Mouse (Mus musculus) lung, postnatal 0 days (tissue): ENCODE measurements at regions not wholly inside any gene's neighbourhood (a gene's known extent, or its start where the extent isn't known, plus 50 kb on each side); places are given as distances from the start of the nearest gene placed in this dataset.
A peak's percentile ranks its signal among the peaks of the same experiment; 100 is the strongest.

Experiments
- ATAC-seq: fragments of 200-750 bp; cut with Nextera tagmentation; 2 replicates; pipeline ENCODE4 v1.8.0; 2017; ENCODE audit warnings: moderate library complexity
- DNase-seq: peaks from one replicate; pipeline ENCODE4 v3.0.0-alpha.2; 2016; ENCODE audit warnings: low spot score
- H3K27ac ChIP-seq: fragments of 300-500 bp; sonication (generic); 2 replicates; pipeline ENCODE4 v1.5.1; 2014; ENCODE audit warnings: antibody characterized with exemption, mild to moderate bottlenecking, low read length, mixed read lengths
- H3K27me3 ChIP-seq: fragments of 300-500 bp; sonication (generic); replicated peaks from 2 replicates; pipeline ENCODE4 v1.6.1; 2014; ENCODE audit warnings: low read length, mixed read lengths; ENCODE audit not compliant: insufficient read depth
- H3K36me3 ChIP-seq: fragments of 300-500 bp; sonication (generic); 2 replicates; pipeline ENCODE4 v1.6.1; 2014; ENCODE audit warnings: low read length, mixed read lengths; ENCODE audit not compliant: insufficient read depth
- H3K4me1 ChIP-seq: fragments of 300-500 bp; sonication (generic); 2 replicates; pipeline ENCODE4 v1.6.1; 2014; ENCODE audit warnings: antibody characterized with exemption, low read depth, low read length, mixed read lengths; ENCODE audit not compliant: insufficient read depth
- H3K4me2 ChIP-seq: fragments of 300-500 bp; sonication (generic); replicated peaks from 2 replicates; pipeline ENCODE4 v1.6.1; 2014; ENCODE audit warnings: low read depth, mild to moderate bottlenecking, low read length, moderate library complexity, mixed read lengths
- H3K4me3 ChIP-seq: fragments of 300-500 bp; sonication (generic); 2 replicates; pipeline ENCODE4 v1.5.1; 2014; ENCODE audit warnings: low read depth, low read length
- H3K9ac ChIP-seq: fragments of 300-500 bp; sonication (generic); replicated peaks from 2 replicates; pipeline ENCODE4 v1.6.1; 2014; ENCODE audit warnings: low read depth, mild to moderate bottlenecking
- H3K9me3 ChIP-seq: fragments of 300-500 bp; sonication (generic); 2 replicates; pipeline ENCODE4 v1.6.1; 2016; ENCODE audit warnings: low read length, mixed read lengths
- CTCF ChIP-seq: IDR thresholded peaks from 2 replicates; pipeline ENCODE4 v1.5.1; 2016; ENCODE audit warnings: antibody characterized with exemption, mild to moderate bottlenecking
- EP300 ChIP-seq: IDR thresholded peaks from 2 replicates; pipeline ENCODE4 v1.6.1; 2016; ENCODE audit warnings: antibody characterized with exemption, mild to moderate bottlenecking, control low read depth
- WGBS: fragments of 180-500 bp; shearing (Covaris S2); extraction: QIAGEN DNeasy Blood & Tissue Kit; methylation state at CpG from one replicate; pipeline ENCODE4 v1.1.7; 2014; 5-methylcytosine and 5-hydroxymethylcytosine counted together

DNA sequence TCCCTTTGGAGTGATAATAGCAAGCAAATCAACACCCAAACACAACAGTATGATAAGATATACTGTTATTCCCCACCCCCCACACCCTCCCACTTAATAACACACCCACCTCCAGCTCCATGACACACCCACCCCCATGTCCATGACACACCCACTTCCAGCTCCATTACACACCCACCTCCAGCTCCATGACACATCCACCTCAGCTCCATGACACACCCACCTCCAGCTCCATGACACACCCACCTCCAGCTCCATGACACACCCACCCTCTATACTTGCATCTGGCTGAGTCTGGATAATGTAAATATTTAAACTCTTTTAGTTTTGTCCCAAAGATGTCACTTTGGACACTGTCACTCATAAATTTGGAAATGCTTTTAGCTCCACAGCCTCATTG, 129.5 kb downstream of the Cmpk2 start:
- Histone ChIP-seq H3K4me1 (no peaks in the 10 kb centered on the region), H3K27me3 (no peaks in the 10 kb centered on the region), H3K36me3 (no peaks in the 10 kb centered on the region), H3K9me3 (no peaks in the 10 kb centered on the region), H3K27ac (no peak overlapping the region), H3K4me3 (no peak overlapping the region), H3K4me2 (no peak overlapping the region), H3K9ac (no peak overlapping the region)
- TF ChIP-seq CTCF (no peak), EP300 (no peak)
- DNase-seq (no peak), ATAC-seq (no peak)

DNA sequence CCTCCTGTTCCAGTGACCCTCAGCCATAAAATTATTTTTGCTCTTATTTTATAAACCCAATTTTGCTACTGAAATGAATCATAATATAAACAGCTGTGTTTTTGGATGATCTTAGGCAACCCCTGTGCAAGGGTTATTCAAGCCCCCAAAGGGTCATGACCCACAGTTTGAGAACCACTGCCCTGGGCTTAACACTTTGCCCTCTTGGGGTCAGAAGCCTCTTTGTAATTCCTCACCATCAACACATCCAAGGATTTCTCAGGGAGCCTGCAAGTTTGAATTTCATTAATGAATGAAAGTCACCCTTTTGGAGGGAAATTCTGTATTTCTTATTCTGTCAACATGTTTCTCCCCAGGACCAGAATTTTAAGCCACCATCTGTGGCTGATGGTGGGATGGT, 123.1 kb downstream of the Cmpk2 start:
- no peak overlapping the region for H3K4me3 ChIP-seq
- ATAC-seq (no peak), DNase-seq (no peak)
- TF ChIP-seq CTCF (no peak), EP300 (no peak)
- H3K36me3 ChIP-seq: no peaks in the 10 kb centered on the region
- H3K27ac ChIP-seq: no peak overlapping the region
- H3K9me3 ChIP-seq: no peaks in the 10 kb centered on the region
- no peak overlapping the region for H3K4me2 ChIP-seq
- H3K4me1 ChIP-seq: no peaks in the 10 kb centered on the region
- no peak overlapping the region for H3K9ac ChIP-seq
- H3K27me3 ChIP-seq: no peaks in the 10 kb centered on the region

GRCm38 (mm10) chr12:26589091-26589490, 120.1 kb downstream of the Cmpk2 start:
- Histone ChIP-seq H3K36me3 (no peaks in the 10 kb centered on the region), H3K9me3 (no peaks in the 10 kb centered on the region), H3K27me3 (no peaks in the 10 kb centered on the region), H3K4me2 (no peak overlapping the region), H3K27ac (no peak overlapping the region), H3K9ac (no peak overlapping the region), H3K4me1 (no peaks in the 10 kb centered on the region), H3K4me3 (no peak overlapping the region)
- ATAC-seq (no peak), DNase-seq (no peak)
- TF ChIP-seq CTCF (no peak), EP300 (no peak)

GRCm38 (mm10) chr12:26577438-26577837, 108.4 kb downstream of the Cmpk2 start:
- no peak for DNase-seq
- no peak overlapping the region for H3K9ac ChIP-seq
- 87% methylated on average over 6 of the region's 6 CpGs for WGBS
- no peaks in the 10 kb centered on the region for H3K27me3 ChIP-seq
- no peak overlapping the region for H3K4me2 ChIP-seq
- no peak for TF ChIP-seq CTCF
- TF ChIP-seq EP300: no peak
- no peak overlapping the region for H3K4me3 ChIP-seq
- H3K9me3 ChIP-seq: no peaks in the 10 kb centered on the region
- ATAC-seq: no peak
- no peaks in the 10 kb centered on the region for H3K4me1 ChIP-seq
- H3K36me3 ChIP-seq: no peaks in the 10 kb centered on the region
- H3K27ac ChIP-seq: no peak overlapping the region

DNA sequence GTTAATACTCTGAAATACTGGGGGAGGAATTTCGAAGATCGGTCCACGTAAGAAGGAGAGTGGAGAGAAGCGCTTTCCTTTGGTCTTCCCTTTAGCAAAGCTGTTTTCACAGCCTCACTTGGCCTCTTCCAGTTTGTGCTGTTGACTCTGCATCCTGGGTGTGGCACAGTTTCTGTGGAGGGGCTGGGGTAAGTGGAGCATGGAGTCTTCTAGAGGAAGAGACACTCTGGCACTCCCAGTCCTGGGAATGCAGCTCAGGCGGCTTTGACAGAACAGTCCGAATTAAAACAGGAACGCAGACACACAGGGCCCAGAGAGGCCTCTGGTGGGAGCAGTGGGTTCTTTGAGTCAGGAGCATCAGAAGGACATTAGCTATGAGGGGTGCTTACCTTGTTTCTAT, 102.6 kb downstream of the Cmpk2 start:
- DNase-seq: no peak
- TF ChIP-seq EP300: no peak
- H3K27ac ChIP-seq: no peak overlapping the region
- H3K9me3 ChIP-seq: no peaks in the 10 kb centered on the region
- H3K27me3 ChIP-seq: no peaks in the 10 kb centered on the region
- H3K36me3 ChIP-seq: no peaks in the 10 kb centered on the region
- ATAC-seq: peak; percentile 62; the same call in 1 of the 2 replicates
- no peak overlapping the region for H3K9ac ChIP-seq
- no peak overlapping the region for H3K4me3 ChIP-seq
- WGBS: 59% methylated on average over 7 of the region's 7 CpGs
- no peaks in the 10 kb centered on the region for H3K4me1 ChIP-seq
- no peak overlapping the region for H3K4me2 ChIP-seq

DNA sequence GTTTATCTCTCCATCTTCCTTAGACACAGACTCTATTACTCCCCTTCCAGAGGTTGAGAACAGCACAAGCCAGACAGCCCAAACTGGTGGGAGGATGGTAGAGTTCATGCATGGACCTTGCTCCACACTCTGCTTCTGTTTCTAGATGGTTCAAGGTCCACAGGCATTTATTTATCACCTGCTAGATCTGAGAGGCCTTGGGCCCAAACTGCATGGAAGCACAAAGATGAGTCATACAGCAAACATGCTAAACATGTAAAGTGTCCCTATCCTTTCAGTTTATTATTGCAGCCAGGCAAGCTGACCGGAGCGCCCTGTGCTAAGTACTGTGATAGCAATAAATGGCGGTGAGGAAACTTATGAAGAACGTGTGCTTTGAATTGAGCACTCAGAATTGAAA, 98.4 kb downstream of the Cmpk2 start:
- Histone ChIP-seq H3K4me2 (no peak overlapping the region), H3K27me3 (no peaks in the 10 kb centered on the region), H3K9me3 (no peaks in the 10 kb centered on the region), H3K27ac (no peak overlapping the region), H3K9ac (no peak overlapping the region), H3K36me3 (no peaks in the 10 kb centered on the region), H3K4me3 (no peak overlapping the region), H3K4me1 (no peaks in the 10 kb centered on the region)
- no peak for ATAC-seq
- TF ChIP-seq CTCF: no peak
- TF ChIP-seq EP300: no peak
- DNase-seq: no peak
- WGBS: 68% methylated on average over 4 of the region's 4 CpGs

- H3K4me3 ChIP-seq: no peak overlapping the region
- DNase-seq (no peak), ATAC-seq (no peak)
- 86% methylated on average over 6 of the region's 6 CpGs for WGBS
- no peaks in the 10 kb centered on the region for H3K36me3 ChIP-seq
- H3K27ac ChIP-seq: no peak overlapping the region
- H3K9ac ChIP-seq: no peak overlapping the region
- H3K27me3 ChIP-seq: no peaks in the 10 kb centered on the region
- H3K9me3 ChIP-seq: no peaks in the 10 kb centered on the region
- H3K4me1 ChIP-seq: no peaks in the 10 kb centered on the region
- TF ChIP-seq CTCF (no peak), EP300 (no peak)
- no peak overlapping the region for H3K4me2 ChIP-seq
Observed at GRCm38 (mm10) chr12:26562858-26563257, 93.9 kb downstream of the Cmpk2 start.
